Comparison of ENCODE assay signal across 8 mouse cellular contexts in genomic region chr10:122051831-122052230, GRCm38 (mm10). TPM values are rescaled to one million over a fixed set of nuclear protein-coding genes. Genes with fewer than 3 reads are reported as not detected.
DNase-seq lines count a peak whose midpoint lies in the region; ATAC-seq lines count a peak whose summit lies in the region.

No protein-coding gene starts in this region.

- no peak for ATAC-seq in forebrain, embryonic 11.5 days (replicated peaks; ENCODE audit: low FRiP score)
- ATAC-seq in forebrain, embryonic 13.5 days = no peak
- ATAC-seq in common myeloid progenitor, adult 5-6 weeks (replicated peaks; ENCODE audit: low read depth, poor library complexity, severe bottlenecking) = peak; percentile 67

- DNase-seq in forebrain, embryonic 11.5 days (ENCODE audit: low spot score) = peak; percentile 86
- DNase-seq in ZHBTc4 (ENCODE audit: low read depth, low spot score) = peak; percentile 89
- peak; percentile 89 for DNase-seq in heart, adult 8-10 months (ENCODE audit: low spot score)
- peak; percentile 76 to 84 for DNase-seq in layer of hippocampus, postnatal 36 days
- DNase-seq in mesoderm, embryonic 11.5 days (ENCODE audit: low read depth, low spot score) = peak; percentile 89
- peak; percentile 61 to 67 for DNase-seq in spleen, postnatal 36 days (ENCODE audit: low spot score in 2 of 2)

- no peaks in the 10 kb centered on the region for H3K27me3 ChIP-seq in forebrain, embryonic 11.5 days (ENCODE audit: control insufficient read depth, insufficient read depth, low read length)
- no peaks in the 10 kb centered on the region for H3K27me3 ChIP-seq in forebrain, embryonic 13.5 days

- no peak overlapping the region for H3K4me3 ChIP-seq in forebrain, embryonic 11.5 days (ENCODE audit: low read depth, low read length)
- no peak overlapping the region for H3K4me3 ChIP-seq in forebrain, embryonic 13.5 days

- 38% methylated on average over 6 of the region's 6 CpGs for WGBS in forebrain, embryonic 11.5 days
- 33% methylated on average over 6 of the region's 6 CpGs for WGBS in forebrain, embryonic 13.5 days

- no peak overlapping the region for H3K27ac ChIP-seq in forebrain, embryonic 11.5 days (ENCODE audit: low read depth, low read length)
- H3K27ac ChIP-seq in forebrain, embryonic 13.5 days = no peak overlapping the region

- no peak overlapping the region for H3K4me2 ChIP-seq in forebrain, embryonic 11.5 days (ENCODE audit: low read depth, low read length, severe bottlenecking)
- H3K4me2 ChIP-seq in forebrain, embryonic 13.5 days = no peak overlapping the region

- H3K9me3 ChIP-seq in forebrain, embryonic 11.5 days (ENCODE audit: control insufficient read depth, low read length) = no peaks in the 10 kb centered on the region
- no peaks in the 10 kb centered on the region for H3K9me3 ChIP-seq in forebrain, embryonic 13.5 days (replicated peaks)

- H3K36me3 ChIP-seq in forebrain, embryonic 11.5 days (ENCODE audit: control insufficient read depth, insufficient read depth, low read length) = no peaks in the 10 kb centered on the region
- no peaks in the 10 kb centered on the region for H3K36me3 ChIP-seq in forebrain, embryonic 13.5 days (ENCODE audit: poor library complexity, severe bottlenecking)

- no peaks in the 10 kb centered on the region for H3K4me1 ChIP-seq in forebrain, embryonic 11.5 days (replicated peaks; ENCODE audit: control insufficient read depth, insufficient read depth, low read length)
- no peaks in the 10 kb centered on the region for H3K4me1 ChIP-seq in forebrain, embryonic 13.5 days

- H3K9ac ChIP-seq in forebrain, embryonic 11.5 days (ENCODE audit: low read length) = no peak overlapping the region
- no peak overlapping the region for H3K9ac ChIP-seq in forebrain, embryonic 13.5 days

RNA-seq across cellular contexts. Expression of gene Srgap1, which starts 4.7 kb away (rescaled TPM):
- polyA plus RNA-seq in forebrain, embryonic 11.5 days (2014; fragmentation: Nextera tagmentation; extraction: Ambion mirVana) = 11.7 and 12.0 TPM in 2 replicates
- 22.2 and 24.6 TPM in 2 replicates for polyA plus RNA-seq in forebrain, embryonic 13.5 days (2015; fragmentation: Nextera tagmentation; extraction: Ambion mirVana)
- 0.14 TPM in 1 of 2 replicates, not detected in the other for total RNA-seq in common myeloid progenitor, adult 5-6 weeks (2017)
- 1 to 10 TPM; 1.1 to 1.8 (median 1.5) TPM for total RNA-seq in heart, adult 8-10 months (2022)
- total RNA-seq in layer of hippocampus, postnatal 36 days (2021) = 10 to 100 TPM; 12.2 to 13.0 TPM

RNA-seq across cellular contexts. Expression of gene Rxylt1, which starts 45.3 kb away (rescaled TPM):
- 36.2 and 40.9 TPM in 2 replicates for polyA plus RNA-seq in forebrain, embryonic 11.5 days (2014; fragmentation: Nextera tagmentation; extraction: Ambion mirVana)
- 27.7 and 30.6 TPM in 2 replicates for polyA plus RNA-seq in forebrain, embryonic 13.5 days (2015; fragmentation: Nextera tagmentation; extraction: Ambion mirVana)
- total RNA-seq in common myeloid progenitor, adult 5-6 weeks (2017) = 44.4 and 63.6 TPM in 2 replicates
- total RNA-seq in heart, adult 8-10 months (2022) = 10 to 100 TPM; 34.2 to 43.1 (median 38.1) TPM
- total RNA-seq in layer of hippocampus, postnatal 36 days (2021) = 10 to 100 TPM; 34.3 to 41.3 TPM

Comparison
In these comparisons a context has a peak if more than half of its experiments do, and no peak if none do; other contexts are left out.
1. RNA of gene Srgap1, which starts 4.7 kb away (total RNA-seq): 12.2 to 13.0 TPM in layer of hippocampus, postnatal 36 days; 1.1 to 1.8 TPM in heart, adult 8-10 months and 0.14 TPM in common myeloid progenitor, adult 5-6 weeks; every median in the first group is over 4 times any median in the second.
2. Peak in every context shown above with its lines, with median percentiles within 50 percentile points of each other: DNase-seq.